Mouse (Mus musculus) midbrain, postnatal 0 days (tissue): ENCODE results near the gene Slc25a25. TPM values are rescaled to one million over a fixed set of nuclear protein-coding genes. Genes with fewer than 3 reads are reported as not detected.

Experiments
- ATAC-seq: fragments of 200-750 bp; cut with Nextera tagmentation; 2 replicates; pipeline ENCODE4 v1.8.0; 2017; ENCODE audit warnings: moderate number of reproducible peaks, mild to moderate bottlenecking, moderate TSS enrichment, moderate library complexity; ENCODE audit not compliant: low FRiP score
- DNase-seq: peaks from one replicate; pipeline ENCODE4 v3.0.0-alpha.2; 2015; ENCODE audit warnings: low spot score
- H3K27ac ChIP-seq: fragments of 300-500 bp; sonication (generic); 2 replicates; pipeline ENCODE4 v1.5.1; 2014; ENCODE audit warnings: low read depth, mild to moderate bottlenecking, low read length, mixed read lengths
- H3K27me3 ChIP-seq: fragments of 300-500 bp; sonication (generic); 2 replicates; pipeline ENCODE4 v1.6.1; 2014; ENCODE audit warnings: low read length, control low read depth, mixed read lengths; ENCODE audit not compliant: insufficient read depth
- H3K36me3 ChIP-seq: fragments of 300-500 bp; sonication (generic); 2 replicates; pipeline ENCODE4 v1.6.1; 2014; ENCODE audit warnings: low read length, control low read depth, mixed read lengths; ENCODE audit not compliant: insufficient read depth
- H3K4me1 ChIP-seq: fragments of 300-500 bp; sonication (generic); 2 replicates; pipeline ENCODE4 v1.6.1; 2014; ENCODE audit warnings: mild to moderate bottlenecking, control low read depth, antibody characterized with exemption, low read length, mixed read lengths; ENCODE audit not compliant: insufficient read depth
- H3K4me2 ChIP-seq: fragments of 300-500 bp; sonication (generic); 2 replicates; pipeline ENCODE4 v1.6.1; 2014; ENCODE audit warnings: low read depth, mild to moderate bottlenecking, low read length, mixed read lengths; ENCODE audit not compliant: poor library complexity, severe bottlenecking
- H3K4me3 ChIP-seq: fragments of 300-500 bp; sonication (generic); 2 replicates; pipeline ENCODE4 v1.5.1; 2014; ENCODE audit warnings: low read depth, mild to moderate bottlenecking, low read length, moderate library complexity
- H3K9ac ChIP-seq: fragments of 300-500 bp; sonication (generic); replicated peaks from 2 replicates; pipeline ENCODE4 v1.6.1; 2014; ENCODE audit warnings: mild to moderate bottlenecking, low read length, moderate library complexity, mixed read lengths; ENCODE audit not compliant: poor library complexity, severe bottlenecking
- H3K9me3 ChIP-seq: fragments of 300-500 bp; sonication (generic); 2 replicates; pipeline ENCODE4 v1.6.1; 2016; ENCODE audit warnings: low read length, control low read depth
- CTCF ChIP-seq: IDR thresholded peaks from 2 replicates; pipeline ENCODE4 v1.5.1; 2016; ENCODE audit warnings: antibody characterized with exemption, mild to moderate bottlenecking
- WGBS: fragments of 180-500 bp; shearing (Covaris S2); extraction: QIAGEN DNeasy Blood & Tissue Kit; methylation state at CpG from one replicate; pipeline ENCODE4 v1.1.7; 2014; 5-methylcytosine and 5-hydroxymethylcytosine counted together
- polyA plus RNA-seq: library from polyadenylated mRNA; unstranded; fragments of >200 nt; fragmentation: Nextera tagmentation; extraction: Ambion mirVana; gene quantifications from 2 replicates; pipeline ENCODE4 v1.2.1, GENCODE M21; 2015
- total RNA-seq: library from RNA; depleted of rRNA; stranded (reverse); fragments of >200 nt; gene quantifications from 2 replicates; pipeline ENCODE4 v1.2.3, GENCODE M21; 2014

Gene Slc25a25
- total and polyA plus RNA-seq, 2 experiments from 2014 or later = 53.4 to 69.2 TPM

GRCm38 (mm10) chr2:32471001-32471680 lies 19.9 kb upstream of the Slc25a25 start:
- ATAC-seq (no peak), DNase-seq (no peak)
- Histone ChIP-seq H3K36me3 (no peaks in the 10 kb centered on the region), H3K4me3 (no peak overlapping the region), H3K27ac (no peak overlapping the region), H3K27me3 (no peaks in the 10 kb centered on the region), H3K9me3 (no peaks in the 10 kb centered on the region), H3K4me2 (no peak overlapping the region), H3K9ac (no peak overlapping the region), H3K4me1 (no peaks in the 10 kb centered on the region)
- TF ChIP-seq CTCF = no peak
- whole genome bisulfite sequencing = 86% methylated on average over 6 of the region's 6 CpGs

DNA sequence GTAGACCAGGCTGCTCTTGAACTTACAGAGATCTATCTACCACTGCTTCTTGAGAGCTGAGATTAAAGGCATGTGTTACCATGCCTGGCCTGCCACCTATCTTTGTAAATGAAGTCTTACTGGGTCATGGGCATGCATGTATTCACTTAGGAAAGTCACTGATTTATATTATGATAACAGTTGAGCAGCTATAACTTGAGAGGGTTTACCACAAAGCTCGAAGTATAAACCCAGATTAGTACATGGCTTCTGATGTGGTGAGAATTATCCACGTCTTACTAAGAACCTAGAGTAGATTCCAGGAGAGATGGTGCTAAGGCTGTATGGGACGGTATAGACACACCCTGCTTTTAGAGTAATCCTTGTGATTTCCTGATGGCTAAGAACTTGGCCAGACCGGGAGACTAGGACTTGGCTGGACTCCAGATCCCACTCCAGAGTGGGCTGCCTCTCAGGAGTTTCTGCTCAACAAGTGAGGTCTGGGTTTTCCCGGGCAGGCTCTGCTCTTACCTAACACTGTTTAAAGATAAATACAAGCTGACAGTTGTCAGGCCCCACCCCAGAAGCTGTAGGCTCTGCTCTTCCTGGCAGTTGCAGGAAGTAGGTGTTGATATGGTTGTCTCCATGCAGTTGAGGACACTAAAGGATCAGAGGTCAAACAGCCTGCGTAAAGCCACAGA lies 13.1 kb upstream of the Slc25a25 start:
- no peaks in the 10 kb centered on the region for H3K27me3 ChIP-seq
- H3K9me3 ChIP-seq = no peaks in the 10 kb centered on the region
- TF ChIP-seq CTCF = no peak
- H3K4me1 ChIP-seq = 0 out of 2 replicates have a peak, but pooled peaks cover 2% of the 10 kb centered on the region
- no peak overlapping the region for H3K4me3 ChIP-seq
- ATAC-seq = no peak
- WGBS = 79% methylated on average over 6 of the region's 6 CpGs
- no peak overlapping the region for H3K9ac ChIP-seq
- no peak overlapping the region for H3K4me2 ChIP-seq
- H3K36me3 ChIP-seq = no peaks in the 10 kb centered on the region
- no peak overlapping the region for H3K27ac ChIP-seq
- DNase-seq = no peak

DNA sequence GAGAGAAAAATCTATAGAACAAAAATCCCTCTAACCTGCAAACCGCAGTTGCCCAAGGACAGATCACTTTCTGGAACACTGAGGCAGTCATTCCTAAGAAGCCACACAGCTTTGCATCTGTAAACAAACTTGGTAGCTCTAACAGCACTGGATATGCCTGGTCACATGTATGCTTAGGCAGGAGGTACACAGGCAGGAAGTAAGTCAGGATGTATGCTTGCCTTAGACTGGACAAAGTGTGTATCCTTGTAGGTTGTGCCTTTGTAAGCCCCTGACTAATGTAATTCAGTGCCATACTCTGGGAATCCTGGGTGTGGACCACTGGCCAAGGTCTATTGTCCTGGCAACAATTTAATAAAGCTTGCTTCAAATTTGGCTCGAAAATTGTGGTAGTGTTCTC lies 12.5 kb upstream of the Slc25a25 start:
- no peak overlapping the region for H3K9ac ChIP-seq
- no peaks in the 10 kb centered on the region for H3K27me3 ChIP-seq
- H3K4me2 ChIP-seq = no peak overlapping the region
- H3K9me3 ChIP-seq = no peaks in the 10 kb centered on the region
- no peak for ATAC-seq
- no peak overlapping the region for H3K4me3 ChIP-seq
- DNase-seq = no peak
- no peaks in the 10 kb centered on the region for H3K36me3 ChIP-seq
- WGBS = 70% methylated on average over 2 of the region's 2 CpGs
- no peak for TF ChIP-seq CTCF
- H3K4me1 ChIP-seq = 0 out of 2 replicates have a peak, but pooled peaks cover 2% of the 10 kb centered on the region
- no peak overlapping the region for H3K27ac ChIP-seq

DNA sequence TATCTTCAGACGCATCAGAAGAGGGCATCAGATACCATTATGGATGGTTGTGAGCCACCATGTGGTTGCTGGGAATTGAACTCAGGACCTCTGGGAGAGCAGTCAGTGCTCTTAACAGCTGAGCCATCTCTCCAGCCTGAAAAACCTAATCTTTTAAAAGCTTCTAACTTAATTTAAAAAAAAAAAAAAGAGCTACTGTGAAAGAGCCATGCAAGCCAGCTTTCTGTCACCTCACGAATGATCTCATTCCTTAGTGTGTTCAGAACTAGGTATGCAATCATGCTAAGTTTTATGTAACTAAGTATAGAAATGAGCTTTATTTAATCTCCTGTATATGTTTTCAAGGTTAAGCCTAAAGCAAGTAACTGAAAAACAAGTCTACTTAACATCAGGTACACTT lies 8.4 kb upstream of the Slc25a25 start:
- Histone ChIP-seq H3K27me3 (no peaks in the 10 kb centered on the region), H3K4me2 (no peak overlapping the region), H3K4me3 (no peak overlapping the region), H3K9ac (no peak overlapping the region), H3K36me3 (peaks cover 10% of the 10 kb centered on the region; the same call in 1 of the 2 replicates), H3K9me3 (no peaks in the 10 kb centered on the region), H3K27ac (no peak overlapping the region), H3K4me1 (0 out of 2 replicates have a peak, but pooled peaks cover 2% of the 10 kb centered on the region)
- ATAC-seq (no peak), DNase-seq (no peak)
- no peak for TF ChIP-seq CTCF
- 99% methylated on average over 2 of the region's 2 CpGs for WGBS

DNA sequence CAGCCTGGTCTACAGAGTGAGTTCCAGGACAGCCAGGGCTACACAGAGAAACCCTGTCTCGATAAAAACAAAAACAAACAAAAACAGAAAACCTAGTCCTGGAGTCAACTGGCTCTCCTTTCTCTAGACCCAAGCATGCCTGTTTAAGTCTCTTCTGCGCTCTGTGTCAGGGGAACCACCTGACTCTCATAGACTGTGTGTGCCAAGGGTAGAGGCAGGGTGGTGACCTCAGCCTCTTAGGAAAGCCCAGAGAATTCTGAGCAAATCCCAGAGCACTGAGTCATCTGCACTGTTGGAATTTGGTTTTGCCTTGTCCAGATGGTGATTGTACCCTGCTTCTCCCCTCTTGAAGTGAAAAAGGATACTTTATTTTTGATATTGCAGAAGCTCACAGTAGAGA lies 7.1 kb upstream of the Slc25a25 start:
- Histone ChIP-seq H3K4me3 (no peak overlapping the region), H3K9me3 (no peaks in the 10 kb centered on the region), H3K36me3 (peaks cover 10% of the 10 kb centered on the region; the same call in 1 of the 2 replicates), H3K27ac (no peak overlapping the region), H3K4me2 (no peak overlapping the region), H3K9ac (no peak overlapping the region), H3K4me1 (no peaks in the 10 kb centered on the region; the same call in 1 of the 2 replicates), H3K27me3 (no peaks in the 10 kb centered on the region)
- no peak for ATAC-seq
- 89% methylated on average over 2 of the region's 2 CpGs for WGBS
- TF ChIP-seq CTCF = no peak
- DNase-seq = no peak

DNA sequence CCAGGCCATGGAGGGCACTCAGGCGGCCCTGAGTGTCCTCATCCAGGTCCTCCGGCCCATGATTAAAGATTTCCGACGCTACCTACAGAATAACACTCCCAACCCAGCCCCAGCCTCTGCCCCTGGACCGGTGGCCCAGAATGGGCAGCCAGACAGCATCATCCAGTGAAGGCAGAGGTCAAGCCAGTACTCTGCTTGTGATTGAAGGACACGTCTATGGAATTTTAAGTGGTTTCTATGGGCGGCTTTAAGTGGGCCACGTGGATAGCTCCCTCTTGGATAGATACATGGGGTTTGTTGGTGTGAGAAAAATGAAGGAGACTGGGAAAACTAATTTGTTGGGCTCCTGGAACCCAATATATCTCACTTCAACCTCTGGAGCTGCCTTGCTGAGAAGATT lies 3.9 kb upstream of the Slc25a25 start:
- 90% methylated on average over 8 of the region's 8 CpGs for WGBS
- no peak for ATAC-seq

More for the DNA sequence above, 3.9 kb upstream of the Slc25a25 start:
- no peak for TF ChIP-seq CTCF
- no peak overlapping the region for H3K4me2 ChIP-seq
- no peak overlapping the region for H3K9ac ChIP-seq
- no peaks in the 10 kb centered on the region for H3K27me3 ChIP-seq
- H3K9me3 ChIP-seq = no peaks in the 10 kb centered on the region
- peaks cover 10% of the 10 kb centered on the region; the same call in 1 of the 2 replicates for H3K36me3 ChIP-seq
- no peak overlapping the region for H3K4me3 ChIP-seq
- H3K27ac ChIP-seq = no peak overlapping the region
- H3K4me1 ChIP-seq = peaks cover 10% of the 10 kb centered on the region; the same call in 1 of the 2 replicates
- no peak for DNase-seq
